Mouse (Mus musculus) MEL (cell line): ENCODE data around the gene Prcd. TPM values are rescaled to one million over a fixed set of nuclear protein-coding genes. Genes with fewer than 3 reads are reported as not detected.

ENCODE experiments used
- DNase-seq: peaks from one replicate; pipeline ENCODE4 v3.0.0; 2011; ENCODE audit warnings: low read depth, low spot score
- H3K27ac ChIP-seq: 2 replicates; pipeline ENCODE4 v1.5.1; 2012; ENCODE audit warnings: low read depth, mild to moderate bottlenecking, control low read depth, low read length, moderate library complexity; ENCODE audit not compliant: control insufficient read depth
- H3K27me3 ChIP-seq, 2 experiments: fragments of 150-350 bp in 1 of 2; sonication (generic) in 1 of 2; 2 replicates each; pipeline ENCODE4 v1.6.1; 2012; ENCODE audit warnings: low read length in 2 of 2, mild to moderate bottlenecking in 2 of 2, improper control_type of control experiment in 1 of 2, moderate library complexity in 1 of 2; ENCODE audit not compliant: insufficient read depth in 2 of 2, control insufficient read depth in 1 of 2
- H3K36me3 ChIP-seq, 2 experiments: 2 replicates each; pipeline ENCODE4 v1.6.1; 2012 to 2014; ENCODE audit warnings: low read length in 2 of 2, improper control_type of control experiment in 1 of 2, inconsistent platforms in 1 of 2, mild to moderate bottlenecking in 1 of 2; ENCODE audit not compliant: insufficient read depth in 2 of 2, control insufficient read depth in 1 of 2
- H3K4me1 ChIP-seq, 2 experiments: fragments of 150-350 bp in 1 of 2; sonication (generic) in 1 of 2; 2 replicates each; pipeline ENCODE4 v1.6.1; 2012; ENCODE audit warnings: low read length in 2 of 2, improper control_type of control experiment in 1 of 2, mild to moderate bottlenecking in 1 of 2; ENCODE audit not compliant: insufficient read depth in 2 of 2, control insufficient read depth in 1 of 2
- H3K4me3 ChIP-seq, 2 experiments: fragments of 150-350 bp in 1 of 2; sonication (generic) in 1 of 2; 2 replicates each; pipeline ENCODE4 v1.5.1; 2012; ENCODE audit warnings: low read depth in 2 of 2, low read length in 2 of 2, mild to moderate bottlenecking in 2 of 2, moderate library complexity in 2 of 2, control low read depth in 1 of 2, improper control_type of control experiment in 1 of 2; ENCODE audit not compliant: control insufficient read depth in 1 of 2, insufficient read depth in 1 of 2
- H3K79me2 ChIP-seq: 2 replicates; pipeline ENCODE4 v1.6.1; 2012; ENCODE audit warnings: mild to moderate bottlenecking, low read length, moderate library complexity; ENCODE audit not compliant: control insufficient read depth, poor library complexity, insufficient read depth
- H3K9ac ChIP-seq: 2 replicates; pipeline ENCODE4 v1.6.1; 2012; ENCODE audit warnings: low read depth, mild to moderate bottlenecking, control low read depth, low read length, moderate library complexity; ENCODE audit not compliant: control insufficient read depth, poor library complexity, severe bottlenecking
- H3K9me3 ChIP-seq: fragments of 150-350 bp; sonication (generic); replicated peaks from 2 replicates; pipeline ENCODE4 v1.6.1; 2012; ENCODE audit warnings: mild to moderate bottlenecking, low read length, improper control_type of control experiment, moderate library complexity; ENCODE audit not compliant: insufficient read depth
- CHD1 ChIP-seq: IDR thresholded peaks from 2 replicates; pipeline ENCODE4 v1.6.1; 2012; ENCODE audit warnings: low read depth, mild to moderate bottlenecking, inconsistent platforms, low read length, improper control_type of control experiment
- CTCF ChIP-seq, 3 experiments: IDR thresholded peaks in 2 of 3; conservative IDR thresholded peaks in 1 of 3; 2 replicates each; pipeline ENCODE4 v1.5.1; 2011 to 2012; ENCODE audit warnings: low read length in 3 of 3, low read depth in 2 of 3, mild to moderate bottlenecking in 2 of 3, improper control_type of control experiment in 1 of 3, inconsistent platforms in 1 of 3, mixed read lengths in 1 of 3, moderate library complexity in 1 of 3; ENCODE audit not compliant: control insufficient read depth in 1 of 3, insufficient read depth in 1 of 3, poor library complexity in 1 of 3, severe bottlenecking in 1 of 3
- E2F4 ChIP-seq: IDR thresholded peaks from 2 replicates; pipeline ENCODE4 v1.6.1; 2011; ENCODE audit warnings: low read depth, low read length, improper control_type of control experiment, borderline replicate concordance
- ELF1 ChIP-seq: IDR thresholded peaks from 2 replicates; pipeline ENCODE4 v1.6.1; 2014; ENCODE audit warnings: low read depth, mild to moderate bottlenecking, inconsistent platforms, low read length, improper control_type of control experiment, moderate library complexity
- EP300 ChIP-seq, 2 experiments: IDR thresholded peaks; 2 replicates each; pipeline ENCODE4 v1.6.1; 2011; ENCODE audit warnings: improper control_type of control experiment in 2 of 2, low read length in 2 of 2, low read depth in 1 of 2, mild to moderate bottlenecking in 1 of 2
- ETS1 ChIP-seq: IDR thresholded peaks from 2 replicates; pipeline ENCODE4 v1.6.1; 2012; ENCODE audit warnings: low read depth, mild to moderate bottlenecking, inconsistent platforms, low read length, improper control_type of control experiment, moderate library complexity
- JUND ChIP-seq: IDR thresholded peaks from 2 replicates; pipeline ENCODE4 v1.6.1; 2011; ENCODE audit warnings: low read depth, mild to moderate bottlenecking, improper control_type of control experiment, low read length
- MAFK ChIP-seq: IDR thresholded peaks from 2 replicates; pipeline ENCODE4 v1.6.1; 2011; ENCODE audit warnings: low read depth, mild to moderate bottlenecking, low read length, improper control_type of control experiment, borderline replicate concordance
- MAZ ChIP-seq: IDR thresholded peaks from 2 replicates; pipeline ENCODE4 v1.6.1; 2012; ENCODE audit warnings: low read depth, mild to moderate bottlenecking, inconsistent platforms, low read length, improper control_type of control experiment
- MEF2A ChIP-seq: IDR thresholded peaks from 2 replicates; pipeline ENCODE4 v1.6.1; 2014; ENCODE audit warnings: low read depth, mild to moderate bottlenecking, inconsistent platforms, low read length, improper control_type of control experiment; ENCODE audit not compliant: poor library complexity, insufficient replicate concordance, severe bottlenecking; ENCODE audit errors: extremely low read depth
- MYB ChIP-seq: IDR thresholded peaks from 2 replicates; pipeline ENCODE4 v1.6.1; 2011; ENCODE audit warnings: mild to moderate bottlenecking, low read depth, low read length, improper control_type of control experiment
- MYC ChIP-seq: IDR thresholded peaks from 2 replicates; pipeline ENCODE4 v1.6.1; 2011; ENCODE audit warnings: low read depth, mild to moderate bottlenecking, low read length, improper control_type of control experiment, moderate library complexity
- NELFE ChIP-seq: IDR thresholded peaks from 2 replicates; pipeline ENCODE4 v1.6.1; 2011; ENCODE audit warnings: low read depth, low read length, improper control_type of control experiment
- POLR2A ChIP-seq, 2 experiments: IDR thresholded peaks; 2 replicates each; pipeline ENCODE4 v1.6.1; 2011 to 2012; ENCODE audit warnings: low read length in 2 of 2, mild to moderate bottlenecking in 2 of 2, control low read depth in 1 of 2, improper control_type of control experiment in 1 of 2, low read depth in 1 of 2, moderate library complexity in 1 of 2; ENCODE audit not compliant: control insufficient read depth in 1 of 2, insufficient read depth in 1 of 2, poor library complexity in 1 of 2
- POLR2AphosphoS5 ChIP-seq: IDR thresholded peaks from 2 replicates; pipeline ENCODE4 v1.6.1; 2012; ENCODE audit warnings: low read depth, borderline replicate concordance, mild to moderate bottlenecking, inconsistent platforms, low read length, moderate library complexity, mixed read lengths
- RAD21 ChIP-seq: IDR thresholded peaks from 2 replicates; pipeline ENCODE4 v1.6.1; 2011; ENCODE audit warnings: mild to moderate bottlenecking, low read depth, low read length, improper control_type of control experiment
- SMC3 ChIP-seq: IDR thresholded peaks from 2 replicates; pipeline ENCODE4 v1.6.1; 2011; ENCODE audit warnings: low read depth, low read length, improper control_type of control experiment
- TCF12 ChIP-seq: IDR thresholded peaks from 2 replicates; pipeline ENCODE4 v1.6.1; 2014; ENCODE audit warnings: low read depth, mild to moderate bottlenecking, inconsistent platforms, low read length, improper control_type of control experiment, moderate library complexity
- UBTF ChIP-seq: IDR thresholded peaks from 2 replicates; pipeline ENCODE4 v1.6.1; 2012; ENCODE audit warnings: low read depth, mild to moderate bottlenecking, inconsistent platforms, low read length, improper control_type of control experiment, moderate library complexity, borderline replicate concordance; ENCODE audit not compliant: insufficient read depth
- USF1 ChIP-seq: IDR thresholded peaks from 2 replicates; pipeline ENCODE4 v1.6.1; 2014; ENCODE audit warnings: low read depth, mild to moderate bottlenecking, inconsistent platforms, low read length, improper control_type of control experiment, moderate library complexity
- ZC3H11A ChIP-seq: IDR thresholded peaks from 2 replicates; pipeline ENCODE4 v1.6.1; 2012; ENCODE audit warnings: low read depth, mild to moderate bottlenecking, inconsistent platforms, low read length, improper control_type of control experiment
- ZKSCAN1 ChIP-seq: IDR thresholded peaks from 2 replicates; pipeline ENCODE4 v1.6.1; 2012; ENCODE audit warnings: low read depth, mild to moderate bottlenecking, inconsistent platforms, low read length, improper control_type of control experiment, moderate library complexity
- ZMIZ1 ChIP-seq: IDR thresholded peaks from 2 replicates; pipeline ENCODE4 v1.6.1; 2012; ENCODE audit warnings: low read depth, mild to moderate bottlenecking, inconsistent platforms, low read length, improper control_type of control experiment, moderate library complexity
- polyA plus RNA-seq, 2 experiments: library from polyadenylated mRNA; stranded (reverse) in 1 of 2; unstranded in 1 of 2; fragments of >175 nt in 1 of 2; fragments of >200 nt in 1 of 2; gene quantifications; 2 replicates each; pipeline versions ENCODE4 v1.2.1 to v1.2.4; 2012; ENCODE audit warnings: low replicate concordance in 2 of 2, low read depth in 1 of 2; ENCODE audit not compliant: insufficient read length in 2 of 2, insufficient read depth in 1 of 2, missing spikeins in 1 of 2
- total RNA-seq: library from RNA; depleted of rRNA; stranded (reverse); fragments of 300-350 nt; gene quantifications from 2 replicates; pipeline ENCODE4 v1.2.3, GENCODE M21; 2012

Prcd gene
- total and polyA plus RNA-seq, 3 experiments, result 44.4 to 72.2 TPM; not detected in 1

- no peaks in the 10 kb centered on the region for H3K27me3 ChIP-seq
- no peaks in the 10 kb centered on the region for H3K9me3 ChIP-seq
- H3K4me1 ChIP-seq, result no peaks in the 10 kb centered on the region
- no peak overlapping the region for H3K27ac ChIP-seq
- no peak for DNase-seq
- TF ChIP-seq CHD1, result no peak
- TF ChIP-seq E2F4, result no peak
- TF ChIP-seq TCF12, result no peak
- TF ChIP-seq, all 39 proteins: peak for 0
- Histone ChIP-seq H3K4me3 (no peak overlapping the region), H3K9ac (no peak overlapping the region), H3K36me3 (no peaks in the 10 kb centered on the region; a peak in 1 of 4 replicates), H3K79me2 (no peaks in the 10 kb centered on the region; the same call in 1 of the 2 replicates)
These were observed 27.8 kb downstream of the Prcd start for GRCm38 (mm10) chr11:116681147-116681546.

DNA sequence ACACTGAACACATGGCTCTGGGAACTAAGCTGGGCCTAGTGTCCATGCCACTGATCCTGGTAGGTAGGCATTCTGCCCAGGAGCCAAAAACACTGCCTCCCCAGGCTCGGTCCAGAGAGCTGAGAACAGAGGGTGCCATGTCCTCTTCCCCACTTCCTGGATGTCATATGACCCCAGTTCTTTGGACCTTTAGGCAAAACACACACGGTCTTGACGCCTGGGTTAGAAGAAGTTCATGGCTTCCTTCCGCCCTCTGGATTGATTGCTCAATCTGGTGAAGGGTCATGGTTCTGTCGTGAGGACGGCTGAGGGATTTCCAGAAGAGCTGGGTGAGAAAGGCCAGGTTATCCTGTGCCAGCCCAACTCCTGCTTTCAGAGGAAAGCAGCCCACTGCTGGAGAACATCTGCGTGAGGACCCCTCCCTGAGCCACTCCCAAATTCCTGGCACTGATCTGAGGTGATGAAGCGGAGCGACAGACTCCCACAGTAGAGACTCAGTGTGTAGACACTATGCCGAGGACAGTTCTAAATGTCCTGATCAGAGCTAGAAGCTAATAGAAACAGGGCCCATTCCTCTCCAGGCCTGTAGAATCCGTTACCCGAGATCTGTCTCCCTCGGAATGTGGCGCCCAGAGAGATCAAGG, 29.3 kb downstream of the Prcd start:
- H3K27ac ChIP-seq, result no peak overlapping the region

GRCm38 (mm10) chr11:116683777-116684176, 30.4 kb downstream of the Prcd start:
- H3K9me3 ChIP-seq, result no peaks in the 10 kb centered on the region
- H3K27ac ChIP-seq, result no peak overlapping the region
- DNase-seq, result no peak
- H3K4me1 ChIP-seq, result no peaks in the 10 kb centered on the region
- no peak overlapping the region for H3K4me3 ChIP-seq
- H3K79me2 ChIP-seq, result no peaks in the 10 kb centered on the region
- TF ChIP-seq POLR2A (IDR thresholded peaks at IDR 0.05; ENCODE audit: control insufficient read depth in 1 of 2, insufficient read depth in 1 of 2, low read depth in 1 of 2, low read length in 2 of 2, poor library complexity in 1 of 2), result no peak
- no peak for TF ChIP-seq ZMIZ1
- no peak for TF ChIP-seq MAFK
- no peak for TF ChIP-seq POLR2AphosphoS5
- no peak for TF ChIP-seq CTCF (IDR thresholded peaks at IDR 0.05 in 2 of 3, conservative IDR thresholded peaks at IDR 0.05 in 1 of 3; ENCODE audit: control insufficient read depth in 1 of 3, insufficient read depth in 1 of 3, low read depth in 2 of 3, low read length in 3 of 3, poor library complexity in 1 of 3, severe bottlenecking in 1 of 3)
- no peak for TF ChIP-seq UBTF
- TF ChIP-seq MEF2A, result no peak
- no peak for TF ChIP-seq CHD1
- no peak for TF ChIP-seq MYB
- H3K27me3 ChIP-seq, result no peaks in the 10 kb centered on the region
- H3K9ac ChIP-seq, result no peak overlapping the region
- no peaks in the 10 kb centered on the region for H3K36me3 ChIP-seq

More for the DNA sequence above, 29.3 kb downstream of the Prcd start:
- no peak for DNase-seq
- no peak overlapping the region for H3K4me3 ChIP-seq
- no peaks in the 10 kb centered on the region for H3K4me1 ChIP-seq
- TF ChIP-seq UBTF (no peak), MAZ (no peak), POLR2AphosphoS5 (no peak), TCF12 (no peak), MAFK (no peak), EP300 (IDR thresholded peaks at IDR 0.05; ENCODE audit: low read depth in 1 of 2, low read length in 2 of 2) (no peak), CHD1 (no peak), CTCF (IDR thresholded peaks at IDR 0.05 in 2 of 3, conservative IDR thresholded peaks at IDR 0.05 in 1 of 3; ENCODE audit: control insufficient read depth in 1 of 3, insufficient read depth in 1 of 3, low read depth in 2 of 3, low read length in 3 of 3, poor library complexity in 1 of 3, severe bottlenecking in 1 of 3) (no peak), JUND (no peak), SMC3 (no peak), NELFE (no peak), MYC (no peak), USF1 (no peak), ZKSCAN1 (no peak), ETS1 (no peak), ELF1 (no peak), RAD21 (no peak), ZC3H11A (no peak)
- TF ChIP-seq, all 39 proteins: peak for 0
- Histone ChIP-seq H3K27me3 (no peaks in the 10 kb centered on the region), H3K9ac (no peak overlapping the region), H3K79me2 (no peaks in the 10 kb centered on the region; the same call in 1 of the 2 replicates), H3K9me3 (no peaks in the 10 kb centered on the region), H3K36me3 (no peaks in the 10 kb centered on the region; a peak in 1 of 4 replicates)
